Mouse (Mus musculus) thymus, adult 18-20 months (tissue): Measurements from ENCODE around the gene Sez6.

Experiments
- DNase-seq, 2 experiments: peaks; one replicate each; pipeline ENCODE4 v3.0.0; 2022; ENCODE audit warnings: mixed read lengths in 2 of 2

Sez6 gene

GRCm38 (mm10) chr11:77906097-77906687 is 24.4 kb upstream of the Sez6 start:
- no peak for DNase-seq

- DNase-seq, result no peak
Measured at GRCm38 (mm10) chr11:77906747-77907174, 23.8 kb upstream of the Sez6 start.

- no peak for DNase-seq
Measured at GRCm38 (mm10) chr11:77908468-77908867, 22.1 kb upstream of the Sez6 start.

GRCm38 (mm10) chr11:77909376-77909775 is 21.2 kb upstream of the Sez6 start:
- no peak for DNase-seq

- DNase-seq, result no peak
Measured at GRCm38 (mm10) chr11:77909776-77910175, 20.8 kb upstream of the Sez6 start.

- DNase-seq, result no peak
Measured at GRCm38 (mm10) chr11:77913505-77913904, 17.1 kb upstream of the Sez6 start.

- no peak for DNase-seq
Measured at GRCm38 (mm10) chr11:77914598-77915260, 15.9 kb upstream of the Sez6 start.

GRCm38 (mm10) chr11:77916741-77917140 is 13.9 kb upstream of the Sez6 start:
- DNase-seq, result no peak

GRCm38 (mm10) chr11:77917166-77917565 is 13.4 kb upstream of the Sez6 start:
- no peak for DNase-seq

GRCm38 (mm10) chr11:77923285-77923684 is 7.3 kb upstream of the Sez6 start:
- no peak for DNase-seq

- no peak for DNase-seq
Measured at GRCm38 (mm10) chr11:77925836-77926657, 4.6 kb upstream of the Sez6 start.

GRCm38 (mm10) chr11:77926666-77927065 is 3.9 kb upstream of the Sez6 start:
- no peak for DNase-seq

- no peak for DNase-seq
Measured at GRCm38 (mm10) chr11:77927837-77928236, 2.8 kb upstream of the Sez6 start.

GRCm38 (mm10) chr11:77931541-77932433 is 1.2 kb downstream of the Sez6 start:
- no peak for DNase-seq

- no peak for DNase-seq
Measured at GRCm38 (mm10) chr11:77932576-77932975, 2.0 kb downstream of the Sez6 start.

GRCm38 (mm10) chr11:77934111-77934521 is 3.5 kb downstream of the Sez6 start:
- DNase-seq, result no peak

- DNase-seq, result no peak
Measured at GRCm38 (mm10) chr11:77934568-77935311, 4.1 kb downstream of the Sez6 start.

- no peak for DNase-seq
Measured at GRCm38 (mm10) chr11:77936846-77937245, 6.2 kb downstream of the Sez6 start.

GRCm38 (mm10) chr11:77937649-77938410 is 7.2 kb downstream of the Sez6 start:
- no peak for DNase-seq

- no peak for DNase-seq
Measured at GRCm38 (mm10) chr11:77942230-77942629, 11.6 kb downstream of the Sez6 start.

GRCm38 (mm10) chr11:77947860-77948259 is 17.3 kb downstream of the Sez6 start:
- no peak for DNase-seq
